Mouse (Mus musculus) olfactory bulb, adult 2 months (tissue): Measurements from ENCODE around the gene Hist1h3d.

Experiments
- CTCF ChIP-seq: fragments of 200-500 bp; IDR thresholded peaks from 2 replicates; pipeline ENCODE4 v1.5.1; 2012; ENCODE audit warnings: low read depth, mild to moderate bottlenecking, low read length, moderate library complexity; ENCODE audit not compliant: insufficient read depth
- POLR2A ChIP-seq: fragments of 200-500 bp; IDR thresholded peaks from 2 replicates; pipeline ENCODE4 v1.6.1; 2012; ENCODE audit warnings: mild to moderate bottlenecking, low read depth, low read length, moderate library complexity; ENCODE audit not compliant: insufficient read depth

DNA sequence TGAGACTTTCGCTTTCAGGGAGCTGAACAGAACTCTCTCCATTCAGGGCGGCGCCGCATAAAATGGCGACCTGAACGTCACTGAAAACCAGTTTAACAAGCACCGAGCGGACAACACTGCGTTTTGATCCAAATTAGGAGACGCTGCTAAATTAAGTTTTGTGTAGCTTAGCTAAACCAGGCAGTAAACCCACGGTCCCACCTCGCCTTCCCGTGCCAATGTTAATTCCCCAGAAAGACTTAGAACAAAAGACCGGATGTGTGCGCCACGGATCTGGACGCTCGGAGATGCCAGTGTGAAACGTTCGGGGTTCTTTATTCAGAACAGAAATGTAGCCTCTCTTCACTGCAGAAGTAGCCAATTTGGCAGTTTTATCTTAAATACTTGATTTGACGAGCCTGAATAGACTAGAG, 9.5 kb downstream of the Hist1h3d start:
- TF ChIP-seq POLR2A (no peak), CTCF (no peak)
